Mouse (Mus musculus) regulatory T cell (primary cell): ENCODE data around the gene Lcor.

Source experiments
- in situ Hi-C: fragments of 300-600 bp; cut with MboI, MseI; formaldehyde crosslinking; loops from one replicate; pipeline ENCODE4 v1.15.1; 2025; ENCODE audit warnings: high pct_unique_total_duplicates

The Lcor gene

GRCm38 (mm10) chr19:41482190-41482908 lies at the start of gene Lcor:
Lcor (plus strand) TSS chr19:41482637.
- in situ Hi-C loops, result no loop called here

GRCm38 (mm10) chr19:41435366-41435765 lies 47.1 kb upstream of the Lcor start:
- in situ Hi-C loops, result no loop called here

GRCm38 (mm10) chr19:41436461-41436860 lies 46.0 kb upstream of the Lcor start:
- in situ Hi-C loops, result no loop called here

GRCm38 (mm10) chr19:41438953-41439352 lies 43.5 kb upstream of the Lcor start:
- in situ Hi-C loops, result no loop called here

- in situ Hi-C loops, result no loop called here
Observed at GRCm38 (mm10) chr19:41441446-41441845, 41.0 kb upstream of the Lcor start.

GRCm38 (mm10) chr19:41441911-41442607 lies 40.4 kb upstream of the Lcor start:
- in situ Hi-C loops, result no loop called here

- in situ Hi-C loops, result no loop called here
Observed at GRCm38 (mm10) chr19:41442608-41442969, 39.8 kb upstream of the Lcor start.

- in situ Hi-C loops, result no loop called here
Observed at GRCm38 (mm10) chr19:41444491-41444890, 37.9 kb upstream of the Lcor start.

- in situ Hi-C loops, result no loop called here
Observed at GRCm38 (mm10) chr19:41445013-41445610, 37.3 kb upstream of the Lcor start.

GRCm38 (mm10) chr19:41445723-41446122 lies 36.7 kb upstream of the Lcor start:
- in situ Hi-C loops, result no loop called here

- in situ Hi-C loops, result no loop called here
Observed at GRCm38 (mm10) chr19:41447166-41447565, 35.3 kb upstream of the Lcor start.

GRCm38 (mm10) chr19:41447760-41448159 lies 34.7 kb upstream of the Lcor start:
- in situ Hi-C loops, result no loop called here

- in situ Hi-C loops, result loop anchor here (10.0 kb wide), 1 partner anchor 135 kb away; no protein-coding TSS in a partner anchor
Observed at GRCm38 (mm10) chr19:41449415-41450075, 32.9 kb upstream of the Lcor start.

GRCm38 (mm10) chr19:41452166-41452565 lies 30.3 kb upstream of the Lcor start:
- in situ Hi-C loops, result loop anchor here (10.0 kb wide), 1 partner anchor 137 kb away; no protein-coding TSS in a partner anchor

GRCm38 (mm10) chr19:41454601-41455000 lies 27.8 kb upstream of the Lcor start:
- in situ Hi-C loops, result loop anchor here (10.0 kb wide), 1 partner anchor 140 kb away; no protein-coding TSS in a partner anchor

GRCm38 (mm10) chr19:41455091-41455626 lies 27.3 kb upstream of the Lcor start:
- in situ Hi-C loops, result loop anchor here (10.0 kb wide), 1 partner anchor 140 kb away; no protein-coding TSS in a partner anchor

GRCm38 (mm10) chr19:41457181-41457580 lies 25.3 kb upstream of the Lcor start:
- in situ Hi-C loops, result loop anchor here (10.0 kb wide), 1 partner anchor 142 kb away; no protein-coding TSS in a partner anchor

GRCm38 (mm10) chr19:41462166-41462735 lies 20.2 kb upstream of the Lcor start:
- in situ Hi-C loops, result no loop called here

GRCm38 (mm10) chr19:41463841-41464240 lies 18.6 kb upstream of the Lcor start:
- in situ Hi-C loops, result no loop called here

- in situ Hi-C loops, result no loop called here
Observed at GRCm38 (mm10) chr19:41466475-41466874, 16.0 kb upstream of the Lcor start.

- in situ Hi-C loops, result no loop called here
Observed at GRCm38 (mm10) chr19:41473566-41474135, 8.8 kb upstream of the Lcor start.
